Mouse (Mus musculus) forelimb bud, embryonic 11.5 days (tissue): Measurements from ENCODE around the gene Fnip1.

Experiments
- DNase-seq: peaks from one replicate; pipeline ENCODE4 v3.0.0-alpha.2; 2012; ENCODE audit warnings: low read depth, low spot score

Gene Fnip1

DNA sequence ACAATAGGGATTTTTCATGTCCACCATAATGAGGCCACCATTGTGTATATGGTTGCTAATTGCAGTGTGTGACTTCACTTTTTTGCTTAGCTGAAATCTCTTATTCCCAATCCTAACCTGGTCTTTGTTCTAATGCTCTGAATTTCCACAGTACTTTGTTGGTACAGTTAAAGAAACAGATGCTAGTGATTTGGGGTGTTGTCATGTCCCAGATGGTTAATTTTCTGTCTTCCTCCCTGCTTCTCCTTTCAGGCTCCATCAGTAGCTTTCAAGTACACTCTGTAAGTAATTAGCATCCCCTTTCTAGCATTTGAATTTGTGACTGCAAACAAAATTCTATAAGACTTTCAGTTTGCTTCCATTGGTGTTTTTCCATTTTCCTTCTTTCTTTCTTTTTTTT lies 102.3 kb downstream of the Fnip1 start:
- DNase-seq = no peak

DNA sequence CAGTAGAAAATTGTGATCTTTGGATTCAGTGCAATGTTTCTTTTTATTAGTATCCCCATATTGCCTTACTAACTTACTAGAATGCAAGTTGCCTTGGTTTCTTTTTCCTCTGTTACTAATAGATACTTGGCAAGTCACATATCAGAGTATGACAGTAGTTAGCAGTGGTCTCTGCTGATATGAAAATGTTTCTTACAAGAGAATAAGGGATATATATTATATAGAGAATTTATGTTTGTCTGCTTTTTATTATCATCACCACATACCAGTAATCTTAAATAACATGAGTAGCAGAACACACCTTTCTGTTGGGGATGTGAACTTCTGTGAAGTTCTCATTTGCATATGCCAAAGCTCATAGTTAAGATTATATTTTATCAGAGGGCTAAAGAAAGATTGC lies 104.4 kb downstream of the Fnip1 start:
- DNase-seq = no peak

DNA sequence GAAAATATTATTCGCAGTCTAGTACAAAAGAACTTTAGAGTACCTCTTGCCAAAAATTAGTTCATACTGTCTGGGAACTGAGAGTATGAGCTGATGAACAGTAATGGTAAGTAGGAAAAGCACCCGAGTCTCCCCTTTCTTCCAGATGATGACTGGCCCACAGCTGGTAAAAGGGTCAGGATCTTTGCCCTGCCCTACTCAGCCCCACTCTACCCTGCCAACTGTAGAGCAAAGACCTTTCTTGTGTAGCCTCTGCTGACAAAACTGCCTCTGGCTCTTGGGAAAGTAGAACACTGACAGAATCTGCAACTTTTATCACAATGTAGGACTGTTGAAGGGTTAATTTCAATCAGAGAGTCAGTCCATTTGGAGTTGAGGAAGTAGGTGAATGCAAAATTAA lies 117.0 kb downstream of the Fnip1 start:
- DNase-seq = no peak

DNA sequence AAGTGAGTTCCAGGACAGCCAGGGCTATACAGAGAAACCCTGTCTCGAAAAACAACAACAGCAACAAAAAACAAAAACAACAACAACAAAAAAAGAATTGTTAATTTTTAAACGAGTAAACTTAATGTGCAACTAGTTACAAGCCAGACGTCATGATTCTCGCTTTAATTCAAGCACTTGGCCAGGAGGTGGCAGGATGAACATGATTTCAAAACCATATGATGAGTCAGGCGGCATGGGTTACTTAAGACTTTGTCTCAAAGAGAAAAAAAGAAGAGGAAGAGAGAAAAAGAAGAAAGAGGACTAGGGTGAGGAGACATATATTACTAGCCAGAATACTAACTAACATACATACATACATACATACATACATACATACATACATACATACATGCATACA lies 124.8 kb downstream of the Fnip1 start:
- DNase-seq = no peak
